Mouse (Mus musculus) ovary, postnatal 10 days (tissue): ENCODE data around the gene Cd24a.

Experiments
- DNase-seq: peaks from one replicate; pipeline ENCODE4 v3.0.0; 2022; ENCODE audit warnings: low spot score

The Cd24a gene

DNA sequence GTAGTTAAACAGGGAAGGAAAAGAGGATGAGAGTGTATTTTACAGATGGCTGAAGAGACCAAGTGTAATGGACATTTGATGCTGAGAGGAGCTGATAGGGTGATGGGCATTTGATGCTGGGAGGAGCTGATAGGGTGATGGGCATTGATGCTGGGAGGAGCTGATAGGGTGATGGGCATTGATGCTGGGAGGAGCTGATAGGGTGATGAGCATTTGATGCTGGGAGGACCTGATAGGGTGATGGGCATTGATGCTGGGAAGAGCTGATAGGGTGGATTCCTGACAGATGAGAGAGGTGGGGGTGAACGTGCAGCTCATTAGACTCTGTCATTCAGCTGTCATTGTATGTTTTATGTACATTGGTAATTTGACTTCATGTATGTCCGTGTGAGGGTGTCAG is 47.5 kb downstream of the Cd24a start:
- DNase-seq = no peak

- no peak for DNase-seq
These were observed 51.1 kb downstream of the Cd24a start for GRCm38 (mm10) chr10:43629216-43629615.

DNA sequence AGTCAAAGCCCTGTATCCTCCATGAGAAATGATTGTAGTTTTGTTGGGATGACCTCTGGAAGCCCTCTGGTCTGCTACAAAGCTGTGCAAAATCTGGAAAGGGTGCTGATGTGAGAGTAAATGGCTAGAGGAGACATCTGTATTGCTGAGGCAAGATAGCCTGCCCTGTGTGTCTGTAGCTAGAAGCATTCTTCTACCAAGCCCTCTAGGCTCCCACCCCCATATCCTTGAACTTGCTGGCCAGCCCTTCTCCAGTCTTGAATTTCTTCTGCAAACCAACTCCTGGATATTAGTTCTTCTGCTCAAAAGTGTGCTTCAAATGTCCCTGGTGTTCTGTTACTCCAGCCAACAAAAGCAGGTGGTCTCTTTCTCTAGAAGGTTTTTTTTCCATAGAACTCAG is 51.8 kb downstream of the Cd24a start:
- DNase-seq = no peak

DNA sequence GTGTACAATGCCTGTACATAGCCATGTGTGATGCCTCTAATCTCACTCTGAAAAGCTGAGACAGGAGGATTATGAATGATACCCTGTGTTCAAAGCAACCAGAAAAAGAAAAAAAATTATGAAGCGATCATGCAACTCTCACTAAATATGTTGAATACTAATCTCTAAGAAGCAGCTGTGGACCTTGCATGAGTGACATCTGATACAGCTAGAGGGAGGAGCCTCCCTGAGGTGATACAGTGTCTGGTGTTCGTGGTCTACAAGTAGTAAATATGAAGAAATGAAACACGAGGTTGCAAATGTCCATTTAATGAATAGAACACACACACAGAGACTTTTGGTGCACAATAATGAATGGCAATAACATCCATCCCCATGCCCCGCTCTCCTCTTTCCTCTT is 52.5 kb downstream of the Cd24a start:
- no peak for DNase-seq

GRCm38 (mm10) chr10:43631049-43631448 is 53.0 kb downstream of the Cd24a start:
- no peak for DNase-seq

DNA sequence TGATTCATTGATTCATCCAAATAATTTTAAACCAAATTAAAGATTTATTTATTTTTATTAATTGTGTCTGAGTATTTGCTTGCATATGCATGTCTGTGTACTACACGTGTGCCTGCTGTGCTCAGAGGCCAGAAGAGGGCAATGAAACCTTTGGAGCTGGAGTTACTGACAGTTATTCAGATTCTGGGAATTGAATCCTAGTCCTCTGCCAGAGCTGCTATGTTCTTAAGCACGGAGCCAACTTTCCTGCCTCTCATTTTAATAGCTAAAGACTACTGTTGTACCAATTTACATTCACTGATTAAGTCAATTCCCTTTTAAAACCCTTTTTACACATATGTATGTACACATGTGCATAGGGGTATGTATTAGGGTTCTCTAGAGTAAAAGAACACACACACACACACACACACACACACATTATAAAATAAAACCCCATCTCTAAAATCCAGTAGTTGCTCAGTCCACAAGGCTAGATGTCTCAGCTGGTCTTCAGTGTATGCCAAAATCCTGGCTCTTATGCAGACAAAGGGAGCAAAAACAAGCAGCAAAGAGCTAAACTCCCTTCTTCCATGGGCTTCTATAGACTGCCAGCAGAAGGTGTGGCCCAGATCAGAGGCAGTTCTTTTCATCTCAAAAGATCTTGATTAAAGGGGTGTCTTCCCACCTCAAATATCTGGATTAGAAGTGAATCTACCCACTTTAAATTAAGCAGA is 53.7 kb downstream of the Cd24a start:
- no peak for DNase-seq

- no peak for DNase-seq
These were observed 55.0 kb downstream of the Cd24a start for GRCm38 (mm10) chr10:43633117-43633516.
